Mouse (Mus musculus): Measurements from ENCODE around the gene Vash2. TPM values are rescaled to one million over a fixed set of nuclear protein-coding genes. Genes with fewer than 3 reads are reported as not detected.

Vash2 gene
- polyA plus RNA-seq, 1 experiment, result not detected

DNA sequence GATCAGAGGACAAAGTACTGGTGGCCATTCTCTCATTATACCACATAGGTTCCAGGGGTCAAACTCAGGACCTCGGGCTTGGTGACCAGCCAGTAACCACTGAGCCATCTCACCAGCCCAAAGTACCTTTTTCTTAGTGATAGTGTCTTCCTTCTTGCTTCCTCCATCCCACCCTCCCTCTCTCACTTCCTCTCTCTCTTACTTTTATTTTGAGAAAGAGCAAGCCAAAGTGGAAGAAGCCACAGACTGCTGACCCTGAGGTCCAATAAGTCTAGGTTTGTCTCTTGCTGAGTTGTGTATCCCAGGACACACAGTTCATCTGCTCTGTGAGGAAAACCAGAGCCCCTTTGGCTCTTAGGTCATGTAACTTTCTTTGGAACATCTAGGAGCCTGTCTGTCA, 1.4 kb upstream of the Vash2 start:
- TF ChIP-seq CTCF (IDR thresholded peaks at IDR 0.05; ENCODE audit: insufficient read depth, low read depth, low read length), result no peak
- TF ChIP-seq POLR2A (IDR thresholded peaks at IDR 0.05; ENCODE audit: insufficient read depth, low read depth, low read length), result no peak
- WGBS, result 94% methylated on average over 1 of the region's 1 CpGs
- peaks cover 12% of the 10 kb centered on the region for H3K4me1 ChIP-seq (ENCODE audit: control insufficient read depth, insufficient read depth, low read length)

DNA sequence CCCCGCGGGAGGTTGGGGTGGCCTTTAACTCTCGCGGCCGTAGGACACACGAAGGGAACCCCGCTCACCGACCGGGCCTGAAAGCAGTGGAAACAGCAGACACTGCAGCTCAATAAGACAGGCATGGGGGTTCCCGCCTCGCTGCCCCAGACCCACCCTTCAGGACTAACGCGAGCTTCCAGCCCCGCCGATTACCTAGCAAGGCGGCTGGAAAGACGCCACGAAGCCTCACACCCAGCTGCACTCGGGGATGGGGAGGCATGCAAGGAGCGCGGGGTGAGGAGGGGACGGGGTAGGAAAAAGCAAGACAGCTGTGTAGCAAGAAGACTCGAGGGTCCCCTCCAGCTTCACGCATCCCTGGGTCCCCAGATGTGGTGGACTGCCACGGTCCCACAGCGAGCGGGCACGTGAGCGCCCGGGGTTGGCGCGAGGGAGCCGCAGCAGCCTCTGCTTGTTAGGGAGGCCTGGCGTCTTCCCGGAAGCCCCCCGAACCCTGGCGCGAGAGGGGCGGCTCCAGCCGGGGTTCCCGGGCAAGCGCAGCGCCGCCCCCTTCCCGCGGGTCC, 504 bp downstream of the Vash2 start:
- no peak overlapping the region for H3K27ac ChIP-seq (ENCODE audit: insufficient read depth, low read depth, low read length)
- peak overlapping the region; percentile 63 for H3K4me3 ChIP-seq (ENCODE audit: insufficient read depth, low read depth, low read length)
- TF ChIP-seq CTCF (IDR thresholded peaks at IDR 0.05; ENCODE audit: insufficient read depth, low read depth, low read length) (no peak), POLR2A (IDR thresholded peaks at IDR 0.05; ENCODE audit: insufficient read depth, low read depth, low read length) (no peak)
- under 1% methylated on average over 46 of the region's 46 CpGs for WGBS
- H3K4me1 ChIP-seq (ENCODE audit: control insufficient read depth, insufficient read depth, low read length), result peaks cover 14% of the 10 kb centered on the region

More for the DNA sequence above, 1.4 kb upstream of the Vash2 start:
- no peak overlapping the region for H3K4me3 ChIP-seq (ENCODE audit: insufficient read depth, low read depth, low read length)
- H3K27ac ChIP-seq (ENCODE audit: insufficient read depth, low read depth, low read length), result no peak overlapping the region

DNA sequence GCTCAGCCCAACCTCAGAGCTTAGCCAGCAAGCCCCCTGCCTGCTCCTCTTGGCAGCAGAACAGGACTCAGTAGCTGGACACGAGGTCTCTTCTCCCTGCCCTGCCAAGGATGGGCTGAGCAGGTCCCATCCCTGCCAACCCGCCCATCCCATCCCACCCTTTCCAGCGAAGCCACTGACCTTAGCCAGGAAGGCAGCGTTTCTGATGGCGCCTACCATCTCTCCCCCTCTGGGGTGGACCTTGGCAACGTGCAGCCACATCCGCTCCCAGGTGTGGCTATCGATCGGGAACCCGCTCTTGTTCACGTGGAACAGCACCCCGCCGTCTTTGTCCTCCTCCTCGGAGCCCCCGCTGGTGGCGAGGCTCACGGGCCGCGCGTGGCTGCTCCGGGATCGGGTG, 1.1 kb downstream of the Vash2 start:
- Histone ChIP-seq H3K4me3 (ENCODE audit: insufficient read depth, low read depth, low read length) (peak overlapping the region; percentile 63), H3K4me1 (ENCODE audit: control insufficient read depth, insufficient read depth, low read length) (peaks cover 17% of the 10 kb centered on the region), H3K27ac (ENCODE audit: insufficient read depth, low read depth, low read length) (no peak overlapping the region)
- no peak for TF ChIP-seq CTCF (IDR thresholded peaks at IDR 0.05; ENCODE audit: insufficient read depth, low read depth, low read length)
- no peak for TF ChIP-seq POLR2A (IDR thresholded peaks at IDR 0.05; ENCODE audit: insufficient read depth, low read depth, low read length)
- 2% methylated on average over 22 of the region's 22 CpGs for WGBS

GRCm38 (mm10) chr1:190976887-190977573, 2.1 kb downstream of the Vash2 start:
- no peak for TF ChIP-seq CTCF (IDR thresholded peaks at IDR 0.05; ENCODE audit: insufficient read depth, low read depth, low read length)
- no peak for TF ChIP-seq POLR2A (IDR thresholded peaks at IDR 0.05; ENCODE audit: insufficient read depth, low read depth, low read length)
- no peak overlapping the region for H3K4me3 ChIP-seq (ENCODE audit: insufficient read depth, low read depth, low read length)
- WGBS, result 56% methylated on average over 11 of the region's 11 CpGs
- peaks cover 23% of the 10 kb centered on the region for H3K4me1 ChIP-seq (ENCODE audit: control insufficient read depth, insufficient read depth, low read length)
- H3K27ac ChIP-seq (ENCODE audit: insufficient read depth, low read depth, low read length), result peak overlapping the region; percentile 44; the same call in 1 of the 2 replicates

GRCm38 (mm10) chr1:190974833-190975232, 4.3 kb downstream of the Vash2 start:
- WGBS, result 76% methylated on average over 1 of the region's 1 CpGs
- no peak for TF ChIP-seq CTCF (IDR thresholded peaks at IDR 0.05; ENCODE audit: insufficient read depth, low read depth, low read length)
- no peak for TF ChIP-seq POLR2A (IDR thresholded peaks at IDR 0.05; ENCODE audit: insufficient read depth, low read depth, low read length)
- Histone ChIP-seq H3K4me1 (ENCODE audit: control insufficient read depth, insufficient read depth, low read length) (peaks cover 30% of the 10 kb centered on the region), H3K4me3 (ENCODE audit: insufficient read depth, low read depth, low read length) (no peak overlapping the region), H3K27ac (ENCODE audit: insufficient read depth, low read depth, low read length) (no peak overlapping the region)

- TF ChIP-seq POLR2A (IDR thresholded peaks at IDR 0.05; ENCODE audit: insufficient read depth, low read depth, low read length) (no peak), CTCF (IDR thresholded peaks at IDR 0.05; ENCODE audit: insufficient read depth, low read depth, low read length) (no peak)
- H3K4me1 ChIP-seq (ENCODE audit: control insufficient read depth, insufficient read depth, low read length), result peaks cover 30% of the 10 kb centered on the region
- no peak overlapping the region for H3K4me3 ChIP-seq (ENCODE audit: insufficient read depth, low read depth, low read length)
- WGBS, result 85% methylated on average over 8 of the region's 8 CpGs
- H3K27ac ChIP-seq (ENCODE audit: insufficient read depth, low read depth, low read length), result no peak overlapping the region
These were observed 4.9 kb downstream of the Vash2 start for GRCm38 (mm10) chr1:190974191-190974590.

- peaks cover 21% of the 10 kb centered on the region for H3K4me1 ChIP-seq (ENCODE audit: control insufficient read depth, insufficient read depth, low read length)
- WGBS, result 26% methylated on average over 7 of the region's 7 CpGs
- H3K4me3 ChIP-seq (ENCODE audit: insufficient read depth, low read depth, low read length), result no peak overlapping the region
- H3K27ac ChIP-seq (ENCODE audit: insufficient read depth, low read depth, low read length), result no peak overlapping the region
- TF ChIP-seq CTCF (IDR thresholded peaks at IDR 0.05; ENCODE audit: insufficient read depth, low read depth, low read length), result no peak
- no peak for TF ChIP-seq POLR2A (IDR thresholded peaks at IDR 0.05; ENCODE audit: insufficient read depth, low read depth, low read length)
These were observed 6.4 kb downstream of the Vash2 start for GRCm38 (mm10) chr1:190972612-190973192.

- Histone ChIP-seq H3K27ac (ENCODE audit: insufficient read depth, low read depth, low read length) (no peak overlapping the region), H3K4me1 (ENCODE audit: control insufficient read depth, insufficient read depth, low read length) (peaks cover 18% of the 10 kb centered on the region), H3K4me3 (ENCODE audit: insufficient read depth, low read depth, low read length) (no peak overlapping the region)
- WGBS, result 57% methylated on average over 14 of the region's 14 CpGs
- TF ChIP-seq POLR2A (IDR thresholded peaks at IDR 0.05; ENCODE audit: insufficient read depth, low read depth, low read length), result no peak
- TF ChIP-seq CTCF (IDR thresholded peaks at IDR 0.05; ENCODE audit: insufficient read depth, low read depth, low read length), result no peak
These were observed 7.1 kb downstream of the Vash2 start for GRCm38 (mm10) chr1:190971708-190972610.
